In genomic region chr14:48594334-48594733, GRCm38 (mm10) we compare ENCODE assay signal across 15 mouse cellular contexts.
"Had no signal": no experiment of that assay in that cellular context is flagged by ENCODE, and none has a peak within 500 bp of the region (broad histone marks: within the 10 kb centered on the region; RNA-seq: fewer than 3 reads in every experiment).

No protein-coding gene starts in this region.

- DNase-seq: retina, postnatal 1 day; right cerebral cortex, adult 18-20 months; right cerebral cortex, postnatal 14 days; right cerebral cortex, postnatal 25 days; right cerebral cortex, postnatal 4 days; spleen, adult 18-20 months; thymus, adult 18-20 months; thymus, adult 2 months; thymus, postnatal 14 days; thymus, postnatal 25 days; thymus, postnatal 36 days; thymus, postnatal 4 days had no signal

- H3K9me3 ChIP-seq: neural tube, embryonic 15.5 days; stomach, embryonic 15.5 days had no signal

- H3K27me3 ChIP-seq: neural tube, embryonic 15.5 days; stomach, embryonic 15.5 days had no signal

- H3K9ac ChIP-seq: neural tube, embryonic 15.5 days; stomach, embryonic 15.5 days had no signal

- H3K36me3 ChIP-seq: neural tube, embryonic 15.5 days; stomach, embryonic 15.5 days had no signal

- H3K4me3 ChIP-seq: neural tube, embryonic 15.5 days; stomach, embryonic 15.5 days had no signal

- H3K4me2 ChIP-seq: neural tube, embryonic 15.5 days; stomach, embryonic 15.5 days had no signal

- H3K27ac ChIP-seq: neural tube, embryonic 15.5 days; stomach, embryonic 15.5 days; stomach, postnatal 0 days had no signal
